Mouse (Mus musculus) layer of hippocampus, adult 8-10 months (tissue): ENCODE measurements around the gene Poldip2. TPM values are rescaled to one million over a fixed set of nuclear protein-coding genes. Genes with fewer than 3 reads are reported as not detected.

Experiments used
- DNase-seq, 2 experiments: peaks; one replicate each; pipeline ENCODE4 v3.0.0; 2022; ENCODE audit warnings: low spot score in 2 of 2
- total RNA-seq, 4 experiments: library from RNA; stranded (reverse); gene quantifications; 2 replicates each; pipeline ENCODE4 v1.2.4; 2022

Poldip2 gene
- total RNA-seq, 4 experiments from 2014 or later = 106 to 123 (median 116) TPM

DNA sequence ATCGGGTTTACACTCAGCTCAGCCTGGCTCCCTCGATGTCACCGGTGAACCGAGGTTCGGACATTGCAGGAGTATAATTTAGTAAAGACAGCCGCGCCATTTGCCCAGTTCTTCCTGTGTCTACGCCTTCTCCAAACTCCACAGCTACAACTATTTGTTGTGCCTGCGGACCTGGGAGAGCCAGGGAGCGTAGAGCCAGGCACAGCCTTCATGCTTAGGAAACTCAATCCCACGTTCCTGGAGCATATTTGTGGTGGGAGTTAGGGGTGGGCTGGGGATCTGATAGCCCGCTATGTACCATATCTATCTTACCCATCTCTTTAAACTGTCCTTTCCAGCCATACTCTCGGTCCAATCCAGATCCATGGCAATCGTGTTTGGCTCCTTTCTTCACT lies 24.7 kb downstream of the Poldip2 start:
- no peak for DNase-seq

DNA sequence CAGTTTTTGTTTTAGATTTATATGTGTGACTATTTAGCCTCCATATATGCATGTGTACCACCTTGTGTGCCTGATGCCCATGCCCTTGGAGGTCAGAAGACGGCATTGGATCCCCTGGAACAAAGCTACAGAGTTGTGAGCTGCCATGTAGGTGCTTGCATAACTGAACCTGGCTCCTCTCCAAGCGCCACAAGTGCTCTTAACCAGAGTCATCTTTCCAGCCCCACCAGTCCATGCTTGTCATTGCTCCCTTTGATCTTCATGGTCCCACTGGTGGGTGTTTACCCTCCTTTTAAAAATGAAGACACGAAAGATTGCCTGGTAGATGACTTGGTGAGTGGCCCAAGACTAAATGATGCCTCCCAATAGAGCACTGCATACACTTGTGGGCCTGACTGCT lies 28.4 kb downstream of the Poldip2 start:
- DNase-seq = no peak

DNA sequence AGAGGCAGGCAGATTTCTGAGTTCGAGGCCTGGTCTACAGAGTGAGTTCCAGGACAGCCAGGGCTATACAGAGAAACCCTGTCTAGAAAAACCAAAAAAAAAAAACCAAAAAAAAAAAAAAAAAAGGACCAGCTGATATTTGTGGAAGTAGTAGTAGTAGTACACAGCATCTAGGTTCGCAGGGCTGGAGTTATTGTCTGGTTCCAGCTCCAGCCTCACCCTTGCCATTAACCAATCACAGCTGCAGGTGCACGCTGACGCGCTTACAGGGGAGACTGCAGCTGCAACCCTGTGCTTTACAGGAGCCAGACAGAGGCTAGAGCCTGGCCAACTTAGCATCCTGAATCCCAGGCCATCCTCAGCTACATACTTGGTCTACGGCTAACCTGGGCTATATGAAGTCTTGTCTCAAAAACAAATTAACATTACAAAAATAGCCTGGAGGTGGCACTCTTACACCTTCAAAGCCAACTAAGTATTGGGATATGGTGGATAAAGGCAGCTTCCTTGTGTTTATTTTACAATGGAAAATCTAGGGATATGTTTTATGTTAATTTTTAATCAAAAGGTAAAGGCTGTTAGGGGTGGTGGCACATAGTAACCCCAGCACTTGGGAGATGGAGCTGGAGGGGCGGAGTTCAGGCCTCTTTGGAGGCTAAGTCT lies 32.6 kb downstream of the Poldip2 start:
- no peak for DNase-seq

DNA sequence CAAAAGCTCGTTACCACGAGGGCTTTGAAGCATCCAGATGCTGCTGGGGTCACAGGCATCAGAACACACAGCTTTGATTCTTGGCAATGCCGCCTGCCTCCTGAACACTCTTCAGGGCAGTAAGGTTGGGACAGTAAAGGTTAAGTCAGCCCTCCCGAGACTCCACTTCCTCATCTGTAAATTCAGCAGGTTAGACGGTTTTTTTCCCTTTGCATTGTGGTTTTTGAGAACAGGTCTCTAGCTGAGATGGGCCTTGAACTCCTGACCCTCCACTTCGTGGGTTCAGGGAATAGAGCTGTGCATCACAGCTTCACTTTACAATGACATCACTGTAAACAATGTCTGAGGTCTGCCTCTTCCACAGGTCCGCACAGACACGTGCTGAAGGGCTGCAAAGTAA lies 33.2 kb downstream of the Poldip2 start:
- DNase-seq = no peak

DNA sequence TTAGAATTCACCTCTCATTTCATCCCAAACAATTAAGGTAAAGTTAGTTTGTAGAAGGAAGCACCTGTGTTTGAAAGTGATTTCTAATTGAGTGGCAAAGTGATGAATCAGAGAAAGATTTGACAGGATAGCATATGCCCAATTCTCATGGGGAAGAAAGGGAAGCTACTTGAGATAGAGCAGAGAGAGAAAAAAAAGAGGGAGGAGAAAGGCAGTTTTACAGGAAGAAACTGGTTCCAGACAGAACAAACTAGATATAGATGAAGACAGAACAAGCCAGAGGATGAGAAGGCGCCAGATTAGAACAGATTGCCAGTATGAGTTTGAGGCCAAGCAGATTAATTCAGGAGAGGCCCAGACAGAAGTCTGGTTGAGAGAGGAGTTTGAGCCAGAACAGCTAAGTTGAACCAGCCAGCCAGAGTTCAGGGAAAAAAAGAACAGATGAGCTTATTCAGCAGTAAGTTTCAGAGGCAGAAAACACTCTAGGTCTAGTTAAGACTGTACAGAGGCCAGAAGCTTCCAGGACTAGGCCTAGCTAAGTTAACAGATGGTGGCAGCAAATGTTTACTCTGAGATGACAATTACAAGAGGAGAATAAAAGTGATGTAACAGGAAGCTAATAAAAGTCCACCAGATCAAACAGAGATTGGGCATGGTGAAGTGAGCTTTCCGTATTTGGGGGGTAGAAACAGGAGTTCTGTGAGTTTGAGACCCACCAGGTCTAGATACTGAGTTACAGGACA lies 35.9 kb downstream of the Poldip2 start:
- DNase-seq = no peak

DNA sequence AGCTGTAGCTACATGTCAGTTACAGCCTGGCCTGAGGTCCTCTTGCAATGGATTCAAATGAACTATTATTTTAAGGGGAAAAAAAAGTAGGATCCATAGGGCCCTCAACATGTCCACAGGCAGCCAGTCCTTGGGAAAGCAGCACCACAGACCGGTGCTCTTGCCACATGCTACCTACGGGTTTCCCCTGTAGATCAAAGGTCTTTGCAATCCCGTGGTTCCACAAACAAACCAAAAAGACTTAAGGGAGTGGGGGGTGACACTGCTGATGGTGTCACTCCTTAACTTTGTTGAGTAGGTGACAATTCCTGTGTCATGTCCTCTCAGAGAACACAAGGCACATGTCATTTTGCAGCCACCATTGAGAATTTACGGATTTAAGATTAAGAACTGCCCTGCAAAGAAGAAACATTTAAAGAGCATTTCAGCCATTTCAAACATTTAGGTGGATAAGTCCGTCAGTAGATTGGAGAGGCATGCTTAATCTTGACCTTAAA lies 37.5 kb downstream of the Poldip2 start:
- no peak for DNase-seq

DNA sequence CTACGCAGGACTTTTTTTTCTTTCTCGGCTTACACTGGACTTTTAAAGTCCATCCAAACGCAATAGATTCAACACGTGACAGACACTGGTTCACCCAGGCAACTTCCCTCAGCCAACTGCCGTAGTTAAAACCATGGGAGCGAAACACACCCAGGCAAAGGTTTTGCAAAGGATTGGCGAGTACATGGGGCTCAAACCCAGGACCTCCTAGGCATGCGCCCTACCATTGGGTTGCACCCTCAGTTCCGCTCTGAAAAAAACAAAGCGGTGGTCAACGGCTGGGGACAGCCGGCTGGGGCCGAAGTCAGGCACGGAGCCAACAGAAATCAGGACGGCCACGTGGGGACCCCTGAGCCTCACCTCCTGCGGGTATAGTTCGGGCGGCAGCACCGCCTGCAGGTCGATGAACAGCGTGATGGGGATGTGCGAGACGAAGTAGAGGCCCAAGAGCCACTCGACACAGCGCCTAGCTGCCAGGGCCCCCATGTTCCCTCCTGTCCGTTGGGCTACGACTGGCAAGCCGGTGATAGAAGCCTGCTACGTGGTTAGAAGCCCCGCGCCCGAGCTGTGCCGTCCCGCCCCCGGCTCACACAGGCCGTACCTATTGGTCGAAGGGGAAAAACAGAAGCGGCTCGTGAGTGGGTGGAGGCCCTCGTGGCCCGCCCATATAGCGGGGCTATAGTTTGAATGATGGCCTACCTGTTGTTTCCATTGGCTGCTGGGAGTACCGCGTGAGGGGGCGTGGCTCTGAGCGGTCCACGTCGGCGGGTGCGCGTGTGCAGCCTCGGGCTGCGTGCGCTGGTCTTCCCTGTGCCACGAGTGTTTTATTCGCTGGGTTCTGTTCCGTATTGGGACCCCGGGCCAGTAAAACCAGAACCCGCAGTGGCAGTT lies 38.4 kb downstream of the Poldip2 start, which contains the start of gene Tmem97:
Gene Tmem97 (minus strand): TSS at position 610 of the 891 bp plus-strand sequence.
- peak; percentile 95 to 97 for DNase-seq

DNA sequence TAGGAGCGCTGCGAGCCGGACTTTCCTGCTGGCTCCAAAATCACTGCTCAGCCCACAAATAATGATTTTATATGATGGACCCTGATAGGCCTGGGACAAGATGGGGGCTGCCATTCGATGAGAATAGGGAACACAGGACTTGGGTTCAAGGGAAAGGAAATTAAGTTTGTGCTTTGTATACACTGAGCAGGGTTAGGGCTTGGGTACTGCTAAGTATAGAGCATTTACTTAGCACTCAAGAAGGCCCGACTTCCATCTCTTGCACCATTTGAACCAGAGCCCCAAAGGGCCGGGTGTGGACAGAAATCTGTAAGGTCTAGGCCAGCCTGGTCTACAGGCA lies 39.0 kb downstream of the Poldip2 start:
- no peak for DNase-seq

DNA sequence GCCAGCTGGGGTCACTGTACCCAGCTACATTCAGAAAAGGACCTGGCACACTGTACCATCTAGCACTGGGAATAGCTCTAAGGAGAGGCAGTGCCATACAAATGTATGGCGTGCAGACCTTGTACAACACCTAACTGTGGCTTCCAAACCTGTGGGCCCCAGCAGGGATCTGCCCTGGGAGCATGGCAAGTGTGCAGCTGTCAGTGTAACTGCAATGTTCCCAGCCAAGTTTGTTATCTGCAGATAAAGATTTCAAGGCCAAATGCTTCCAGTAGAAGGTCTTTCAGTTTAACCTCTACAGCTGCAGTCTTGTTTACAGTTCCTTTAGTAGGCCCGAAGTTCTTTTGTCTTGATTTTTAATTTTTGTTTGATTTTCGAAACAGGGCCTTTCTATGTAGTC lies 43.6 kb downstream of the Poldip2 start:
- DNase-seq = no peak

DNA sequence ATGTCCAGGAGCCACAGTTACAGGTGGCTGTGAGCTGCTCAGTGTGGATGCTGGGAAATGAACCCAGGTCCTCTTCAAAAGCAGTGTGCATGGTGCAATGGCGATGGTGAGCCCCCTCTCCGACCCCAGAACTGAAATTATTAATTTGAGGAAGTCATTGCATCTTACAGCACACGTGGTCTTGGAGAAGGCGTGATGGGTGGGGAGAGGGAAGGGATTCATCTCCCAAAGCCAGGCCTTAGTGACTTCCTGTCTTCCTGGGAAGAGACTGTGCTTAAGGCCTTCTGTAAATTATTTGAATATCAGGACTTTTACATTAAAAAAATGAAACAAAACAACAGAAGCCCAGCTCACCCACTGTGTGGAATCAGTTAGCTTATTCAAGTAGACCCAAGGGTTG lies 44.1 kb downstream of the Poldip2 start:
- DNase-seq = no peak

DNA sequence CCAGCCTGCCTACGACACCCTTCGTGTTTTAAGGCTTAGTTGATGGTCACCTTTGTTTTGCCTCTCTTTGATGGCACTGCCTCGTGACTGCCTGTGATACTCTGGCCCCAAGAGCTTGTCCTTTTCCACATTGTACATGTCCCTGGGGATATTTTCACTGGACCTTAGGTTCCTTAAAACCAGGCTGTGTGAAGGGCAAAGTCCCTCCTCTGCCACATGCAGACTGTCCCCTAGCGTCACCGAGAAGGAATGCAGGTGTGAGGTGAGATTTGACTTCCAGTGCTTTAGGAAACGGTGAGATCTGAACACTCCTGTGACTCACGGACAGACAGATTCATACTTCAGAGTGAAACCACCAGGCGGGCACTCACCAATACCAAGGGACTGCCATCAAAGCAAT lies 45.2 kb downstream of the Poldip2 start:
- no peak for DNase-seq

DNA sequence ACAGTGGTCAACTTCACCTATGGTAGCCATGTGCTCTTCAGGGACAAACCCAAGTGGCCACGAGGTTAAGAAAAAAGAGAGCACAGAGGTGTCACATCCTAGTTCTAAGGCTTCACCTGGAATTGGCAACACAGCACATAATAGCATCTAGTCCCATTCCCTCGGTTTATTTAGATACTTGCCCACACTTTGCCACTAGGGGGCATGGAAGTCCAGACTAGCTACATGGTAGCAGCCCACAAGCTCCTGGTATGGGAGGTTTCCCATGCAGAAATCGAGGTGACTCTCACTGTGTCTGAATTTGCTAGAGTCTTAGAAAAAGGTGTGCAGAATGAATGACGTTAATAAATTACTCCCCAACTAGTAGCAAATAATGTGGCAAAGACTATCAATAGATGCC lies 48.5 kb downstream of the Poldip2 start:
- peak; percentile 55 to 77 for DNase-seq

DNA sequence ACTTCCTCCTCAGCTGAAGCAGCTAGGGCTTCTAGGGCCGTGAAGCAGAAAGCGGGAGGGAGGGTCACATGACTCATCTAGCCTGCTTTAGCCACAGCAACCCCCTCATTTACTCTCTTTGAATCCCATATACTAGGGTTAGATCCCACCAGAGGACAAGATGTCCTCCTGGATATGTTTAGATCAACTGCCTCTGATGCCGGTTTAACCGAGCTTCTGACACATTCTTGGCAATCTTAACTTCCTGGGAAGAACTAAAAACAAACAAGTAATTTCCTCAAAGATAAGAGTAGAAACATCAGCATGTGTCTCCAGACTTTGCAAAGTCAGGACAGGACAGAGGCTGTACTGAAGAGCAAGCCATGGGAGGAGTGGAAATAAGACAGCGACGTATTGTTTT lies 54.8 kb downstream of the Poldip2 start:
- no peak for DNase-seq

DNA sequence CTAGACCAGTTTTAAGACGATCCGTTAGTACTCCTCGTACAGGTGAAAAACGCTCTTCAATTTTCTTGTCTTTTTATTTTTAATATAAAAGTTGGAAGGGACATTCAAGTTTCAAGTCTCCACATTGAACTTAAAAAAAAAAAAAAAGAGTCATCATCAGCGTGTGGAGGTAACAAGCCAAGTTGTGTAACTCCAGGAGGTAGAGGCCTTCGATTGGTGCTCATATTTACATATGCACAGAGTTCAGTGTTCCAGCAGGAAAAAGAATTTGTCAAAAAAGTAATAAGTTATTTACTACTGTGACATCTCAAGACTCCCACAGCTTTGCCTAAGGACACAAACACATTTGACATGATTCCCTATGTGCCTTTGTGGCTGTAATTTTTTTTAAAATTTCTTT lies 55.6 kb downstream of the Poldip2 start:
- no peak for DNase-seq

DNA sequence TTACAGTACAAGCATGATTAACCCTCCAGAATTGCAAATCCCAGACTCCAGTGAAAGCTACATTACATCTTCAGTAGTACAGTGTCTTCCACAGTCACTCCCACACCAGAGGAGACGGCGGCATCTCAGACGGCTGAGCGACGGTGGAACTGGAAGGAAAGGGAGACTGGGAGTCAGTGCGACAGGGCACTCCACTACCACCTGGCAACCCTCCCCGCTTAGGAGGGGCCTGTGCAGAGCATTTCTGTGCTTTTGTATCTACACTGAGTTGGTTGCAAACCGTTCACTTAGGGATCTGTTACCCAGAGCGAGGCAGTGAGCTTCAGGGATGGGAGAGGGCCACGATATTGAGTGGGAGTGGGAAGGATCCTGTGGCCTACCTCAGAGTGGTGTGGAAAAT lies 56.8 kb downstream of the Poldip2 start:
- no peak for DNase-seq

DNA sequence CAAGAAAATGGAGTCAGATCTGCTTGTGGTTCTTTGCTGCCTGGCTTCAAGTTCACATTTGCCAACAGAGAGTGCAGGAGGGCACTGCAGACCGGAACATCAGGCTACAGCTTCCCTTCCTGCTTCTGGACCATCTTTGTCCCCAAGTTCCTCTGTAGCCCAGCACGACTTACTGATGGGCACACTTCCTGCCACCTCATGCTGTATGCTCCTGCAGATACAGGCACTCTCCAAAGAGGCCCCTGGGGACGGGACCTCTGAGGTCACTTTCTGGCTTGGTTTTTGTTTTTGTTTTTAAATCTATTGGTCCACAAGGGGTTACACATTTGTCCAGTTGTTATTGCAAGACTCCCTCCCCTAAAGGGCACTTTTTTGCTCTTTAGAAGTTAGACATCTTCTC lies 57.8 kb downstream of the Poldip2 start:
- no peak for DNase-seq

DNA sequence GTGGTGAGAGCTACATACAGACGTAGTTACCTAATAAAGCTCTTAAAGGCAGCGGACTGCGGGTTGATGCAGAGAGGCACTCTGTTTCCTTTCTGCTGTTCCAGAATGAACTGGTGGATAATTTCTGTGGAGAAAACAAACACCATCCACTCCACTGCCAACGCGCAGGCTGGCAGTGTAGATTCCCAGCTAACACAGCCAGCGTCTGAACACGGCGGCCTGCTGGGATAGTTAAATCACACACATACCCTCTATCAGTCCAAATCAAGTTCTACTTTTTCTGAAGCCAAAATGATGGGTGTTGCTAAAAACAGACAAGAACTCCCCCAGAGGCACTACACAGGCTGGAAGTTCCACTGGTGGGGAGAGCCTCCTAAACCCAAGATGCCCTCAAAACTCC lies 59.4 kb downstream of the Poldip2 start:
- peak in 1 of 2 experiments; percentile 58 for DNase-seq

DNA sequence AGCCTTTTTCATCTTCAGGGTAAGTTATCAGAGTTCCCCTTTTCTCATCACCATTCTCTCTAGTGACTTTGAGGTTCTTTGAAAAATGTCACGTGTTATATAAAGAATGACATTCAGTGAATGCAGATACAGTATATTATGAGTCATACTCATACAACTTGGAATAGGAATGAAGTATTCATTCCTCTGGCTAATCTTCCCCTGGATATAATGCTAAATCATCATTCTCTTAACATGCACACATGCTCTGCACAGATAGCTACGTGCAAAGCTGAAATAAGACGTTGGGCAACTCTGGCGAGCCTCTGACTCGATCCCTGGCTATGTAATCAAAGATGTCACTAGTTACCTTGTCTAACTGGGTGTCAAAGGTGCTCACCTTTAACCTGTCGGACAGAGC lies 59.9 kb downstream of the Poldip2 start:
- DNase-seq = no peak
